Mouse (Mus musculus) adrenal gland, postnatal 4 days (tissue): ENCODE measurements around the gene Mlxip. TPM values are rescaled to one million over a fixed set of nuclear protein-coding genes. Genes with fewer than 3 reads are reported as not detected.

Experiments
- DNase-seq, 2 experiments: peaks; one replicate each; pipeline ENCODE4 v3.0.0; 2021 to 2022; ENCODE audit warnings: low spot score in 2 of 2, mixed read lengths in 2 of 2
- long read RNA-seq, 2 experiments: library from polyadenylated mRNA; stranded (forward); transcript quantifications; one replicate each; pipeline ENCODE4 v2.0.0; 2021
- total RNA-seq, 2 experiments: library from RNA; stranded (reverse); gene quantifications; 2 replicates each; pipeline ENCODE4 v1.2.3; 2021

The Mlxip gene
- 10 to 100 TPM; 30.2 to 35.1 TPM for total RNA-seq
- long read RNA-seq, experiment 1, partial matches to known transcripts, result 0 of 4 reads
- long read RNA-seq, experiment 1, other reads (novel, unspliced or antisense), result 4 of 4 reads
- long read RNA-seq, experiment 2, partial matches to known transcripts, result 0 of 10 reads
- long read RNA-seq, experiment 2, other reads (novel, unspliced or antisense), result 10 of 10 reads

DNA sequence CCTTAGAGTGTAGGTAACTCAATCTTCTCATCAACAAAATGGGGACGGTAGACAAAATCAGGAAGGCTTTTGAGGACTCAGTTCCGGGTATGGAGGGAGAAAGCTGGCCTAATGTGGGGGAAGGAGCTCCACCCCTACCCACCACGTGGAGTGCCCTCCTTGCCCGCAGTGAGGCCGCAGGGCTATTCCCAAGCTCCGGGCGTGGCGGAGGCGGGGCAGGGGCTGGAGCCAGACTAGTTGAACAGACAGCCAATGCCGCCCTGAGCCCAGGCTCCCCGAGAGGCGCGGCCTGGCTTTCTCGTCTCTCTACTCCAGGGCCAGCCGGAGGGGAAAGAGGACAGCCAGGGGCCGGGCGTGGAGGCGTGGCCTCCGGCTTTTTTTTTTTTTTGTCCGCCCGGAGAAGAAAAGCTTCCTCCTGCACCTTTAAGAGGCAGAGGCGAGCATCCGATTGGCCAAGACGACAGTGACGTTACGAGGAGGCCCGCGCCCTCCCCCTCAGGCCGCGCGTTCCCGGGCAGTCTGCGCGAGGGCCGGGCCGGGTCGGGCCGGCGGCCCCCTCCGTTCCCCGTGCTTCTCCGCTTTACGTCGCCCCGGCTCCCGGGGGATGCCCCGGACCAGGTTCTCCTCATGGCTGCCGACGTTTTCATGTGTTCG, at the start of gene Mlxip:
TSS of gene Mlxip (plus strand) at position 496 of the 654 bp plus-strand sequence.
- DNase-seq, result peak; percentile 86 to 91

DNA sequence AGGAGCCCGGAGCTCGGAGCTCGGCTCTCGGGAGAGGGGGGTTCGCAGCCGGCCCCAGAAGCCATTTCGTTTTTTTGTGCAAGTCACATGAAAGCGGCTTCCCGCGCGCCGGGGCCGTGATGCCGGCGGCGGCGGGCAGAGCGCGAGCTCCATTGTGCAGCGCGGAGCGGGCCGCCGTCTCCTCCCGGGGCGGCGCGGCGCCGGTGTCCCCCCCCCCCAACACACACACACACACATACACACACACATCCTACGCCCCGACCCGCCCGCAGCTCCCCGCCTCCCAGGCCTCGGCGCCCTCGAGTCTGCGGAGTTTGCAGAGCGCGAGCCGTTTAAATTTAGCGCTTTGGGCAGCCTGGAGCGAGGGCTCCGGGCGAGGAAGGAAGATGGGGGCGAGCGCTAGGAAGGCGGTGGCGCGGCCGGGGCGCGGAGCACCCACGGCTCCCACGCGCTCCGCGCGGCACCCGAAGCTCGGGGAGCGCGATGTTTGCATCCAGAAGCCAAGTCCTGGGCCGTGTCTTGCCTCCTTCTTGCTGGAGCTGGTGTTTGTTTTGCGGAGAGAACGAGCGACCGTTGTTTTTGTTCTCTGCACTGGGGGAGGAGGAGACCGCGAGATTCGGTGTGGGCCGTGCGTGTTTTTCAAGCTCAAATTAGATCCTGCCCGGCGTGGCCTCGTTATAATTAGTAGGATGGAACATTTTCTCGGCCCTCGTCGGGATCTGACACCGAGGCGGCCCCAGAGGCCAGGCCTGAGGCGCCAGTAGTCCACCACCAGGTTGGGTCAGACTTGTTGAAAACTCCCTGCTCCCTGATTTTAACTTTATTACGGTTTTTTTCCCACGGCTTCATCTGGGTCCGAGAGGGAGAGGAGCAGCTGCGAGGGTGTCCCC, 49.4 kb upstream of the Mlxip start:
- DNase-seq, result peak; percentile 13 to 26

DNA sequence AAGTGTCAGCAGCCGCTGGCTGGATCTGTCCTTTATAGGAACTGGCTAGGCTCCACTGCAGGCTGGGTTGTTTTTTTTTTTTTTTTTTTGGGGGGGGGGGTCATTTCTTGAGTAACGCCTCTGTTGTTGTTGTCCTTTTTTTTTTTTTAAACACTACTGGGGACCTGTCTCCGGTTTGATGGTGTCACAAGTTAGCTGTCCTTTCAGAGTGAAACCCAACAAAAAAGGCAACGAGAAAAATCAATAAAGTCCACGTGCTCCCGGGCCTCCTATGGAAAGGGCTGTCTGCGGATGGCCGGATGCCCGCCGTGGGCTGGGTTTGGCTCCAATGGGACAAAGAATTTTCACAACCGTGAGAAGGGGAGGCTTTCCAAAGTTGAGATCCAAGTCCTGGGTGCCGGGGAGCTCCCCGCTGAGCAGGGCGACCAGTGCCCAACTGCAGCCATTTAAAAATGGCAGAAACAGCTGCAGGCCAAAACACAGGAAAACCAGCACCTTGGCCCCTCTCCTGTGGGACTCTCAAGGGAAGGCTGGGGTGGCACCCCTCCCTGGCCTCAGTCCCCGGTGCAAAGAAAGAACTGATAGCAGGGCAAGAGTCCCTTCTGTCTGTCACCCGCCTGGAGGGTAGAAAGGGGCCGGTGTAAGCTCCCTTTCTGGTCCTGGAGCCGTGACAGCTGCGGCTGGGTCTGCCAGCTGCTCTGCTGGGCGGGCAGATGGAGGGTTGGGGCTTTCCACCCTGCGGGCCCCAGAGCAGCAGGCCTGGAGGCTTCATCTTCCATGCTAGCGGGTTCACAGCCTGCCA, 48.5 kb upstream of the Mlxip start:
- peak; percentile 32 to 62 for DNase-seq

DNA sequence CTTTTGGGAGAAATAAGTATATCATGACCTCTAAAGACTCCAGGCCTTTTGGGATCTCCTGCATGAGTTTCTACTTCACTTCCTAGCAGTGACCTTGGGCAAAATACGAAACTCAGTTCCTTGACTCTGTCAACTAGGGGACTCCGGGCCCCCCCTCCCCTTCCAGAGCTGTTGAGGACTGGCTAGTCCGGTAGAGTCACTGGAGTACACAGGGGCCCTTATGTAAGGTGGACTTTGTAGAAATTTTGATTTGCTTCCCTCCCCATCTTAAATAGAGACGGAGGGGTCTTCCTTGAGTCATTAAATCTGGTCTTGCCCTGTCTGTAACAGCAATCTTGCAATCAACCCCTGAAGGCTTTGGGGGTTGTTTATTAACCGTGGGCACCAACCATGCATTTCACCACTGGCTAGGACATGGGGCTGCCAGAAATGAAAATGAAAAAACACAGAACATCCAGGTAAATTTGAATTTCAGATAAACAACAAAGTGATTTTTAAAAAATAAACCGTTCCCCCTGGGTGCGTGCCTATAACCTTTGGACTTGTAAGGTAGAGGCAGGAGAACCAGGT, 47.8 kb upstream of the Mlxip start:
- DNase-seq, result no peak

DNA sequence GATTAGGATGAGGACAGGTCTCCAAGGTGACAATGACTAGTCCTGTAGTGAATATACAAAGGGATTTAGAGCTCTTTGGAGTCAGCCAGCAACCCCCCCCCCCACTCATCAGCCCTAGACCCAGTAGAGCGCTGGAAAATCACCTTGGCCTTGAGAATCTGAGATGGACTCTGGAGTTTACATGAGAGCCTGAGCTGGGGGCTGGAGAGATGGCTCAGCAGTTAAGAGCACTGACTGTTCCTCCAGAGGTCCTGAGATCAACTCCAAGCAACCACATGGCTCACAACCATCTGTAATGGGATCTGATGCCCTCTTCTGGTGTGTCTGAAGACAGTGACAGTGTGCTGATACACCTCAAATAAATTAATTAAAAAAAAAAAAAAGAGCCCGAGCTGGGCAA, 46.6 kb upstream of the Mlxip start:
- DNase-seq, result no peak

DNA sequence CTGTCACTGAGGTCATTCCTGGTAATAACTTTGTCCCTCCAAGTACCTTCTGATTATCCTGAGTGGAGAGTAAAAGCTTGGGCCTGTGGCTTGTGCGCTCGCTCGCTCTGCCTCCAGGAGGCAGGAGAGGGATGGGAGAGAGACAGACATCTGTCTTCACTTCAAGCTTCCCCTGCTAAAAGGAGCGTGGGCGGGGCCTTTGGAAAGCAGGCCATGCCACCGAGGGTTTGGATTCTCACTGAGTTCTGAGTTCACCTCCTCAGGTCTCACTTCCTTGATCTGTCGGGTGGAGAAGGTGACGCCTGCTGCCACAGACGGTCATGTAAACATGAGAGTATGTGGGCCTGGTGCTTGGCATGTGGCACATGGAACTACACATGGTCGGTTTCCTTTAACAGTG, 44.2 kb upstream of the Mlxip start:
- no peak for DNase-seq

DNA sequence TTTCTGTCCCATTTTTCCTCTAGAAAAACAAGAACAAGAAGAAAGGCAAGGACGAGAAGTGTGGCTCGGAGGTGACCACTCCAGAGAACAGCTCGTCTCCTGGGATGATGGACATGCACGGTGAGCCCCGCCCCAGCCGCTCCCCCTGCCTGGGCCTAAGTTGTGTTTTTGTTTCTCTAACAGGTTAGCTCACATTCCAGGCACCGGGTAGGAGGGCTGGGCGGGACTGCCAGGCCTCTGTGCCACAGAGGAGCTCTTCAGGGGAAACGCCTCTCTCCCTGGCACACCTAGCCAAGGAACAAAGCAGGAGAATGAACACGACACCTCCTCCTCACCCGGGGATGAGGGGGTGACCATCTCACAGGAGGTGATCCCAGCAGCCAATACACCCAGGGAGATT, 38.7 kb upstream of the Mlxip start:
- DNase-seq, result no peak

DNA sequence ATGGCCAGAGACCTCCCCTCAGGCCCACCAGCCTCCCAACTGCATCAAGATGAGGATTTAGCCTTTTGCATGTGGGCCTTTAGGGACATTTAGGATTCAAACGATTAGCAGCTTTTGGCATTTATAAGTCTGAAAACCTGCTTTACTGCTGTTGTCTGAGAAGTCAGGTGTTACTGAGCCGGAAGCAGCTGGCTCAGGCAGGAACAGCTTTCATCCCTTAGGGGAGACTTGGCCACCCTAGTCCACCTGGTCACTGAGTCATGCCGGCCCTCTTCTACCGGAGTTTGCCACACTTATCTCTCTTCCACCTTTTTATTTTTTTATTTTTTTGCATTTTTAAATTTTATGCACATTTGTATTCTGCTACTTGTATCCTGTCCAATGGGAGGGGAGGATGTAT, 37.3 kb upstream of the Mlxip start:
- no peak for DNase-seq

DNA sequence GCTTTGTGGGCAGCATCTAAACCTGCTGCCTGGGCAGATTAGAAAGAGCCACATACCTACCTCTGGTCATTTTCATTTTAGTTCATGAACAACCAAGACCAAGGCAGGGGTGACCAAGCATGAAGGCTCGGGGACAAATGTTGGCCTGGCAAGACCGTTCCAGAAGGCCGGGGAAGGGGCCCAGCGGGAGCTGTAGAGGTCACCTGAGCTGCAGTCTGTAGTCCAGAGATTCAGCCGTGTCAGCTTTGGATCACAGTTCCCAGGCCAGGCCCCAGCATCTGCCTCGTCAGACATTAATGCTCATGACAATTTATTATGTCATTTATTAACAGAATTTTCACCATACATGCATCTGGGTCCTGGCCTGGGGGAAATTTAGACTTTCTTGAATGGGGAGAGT, 35.2 kb upstream of the Mlxip start:
- DNase-seq, result no peak

DNA sequence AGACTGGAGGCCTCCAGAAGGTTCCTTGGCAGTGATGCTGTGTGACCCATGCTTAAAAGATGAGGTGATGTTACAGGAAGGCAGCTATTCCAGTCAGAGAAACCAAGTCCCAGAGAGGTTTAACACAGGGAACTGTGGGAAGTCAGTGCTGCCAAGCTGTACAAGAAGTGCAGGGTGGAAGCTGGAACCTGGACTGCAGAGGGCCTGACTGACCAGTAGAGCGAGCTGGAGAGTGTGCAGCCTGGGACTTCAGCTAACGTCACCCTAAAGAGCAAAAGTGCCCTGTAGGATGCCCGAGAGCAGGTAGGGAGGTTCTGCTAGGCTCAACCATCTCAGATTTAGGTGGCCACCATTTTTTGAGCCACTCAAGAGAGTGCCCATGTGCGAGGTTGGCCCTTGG, 31.7 kb upstream of the Mlxip start:
- no peak for DNase-seq

DNA sequence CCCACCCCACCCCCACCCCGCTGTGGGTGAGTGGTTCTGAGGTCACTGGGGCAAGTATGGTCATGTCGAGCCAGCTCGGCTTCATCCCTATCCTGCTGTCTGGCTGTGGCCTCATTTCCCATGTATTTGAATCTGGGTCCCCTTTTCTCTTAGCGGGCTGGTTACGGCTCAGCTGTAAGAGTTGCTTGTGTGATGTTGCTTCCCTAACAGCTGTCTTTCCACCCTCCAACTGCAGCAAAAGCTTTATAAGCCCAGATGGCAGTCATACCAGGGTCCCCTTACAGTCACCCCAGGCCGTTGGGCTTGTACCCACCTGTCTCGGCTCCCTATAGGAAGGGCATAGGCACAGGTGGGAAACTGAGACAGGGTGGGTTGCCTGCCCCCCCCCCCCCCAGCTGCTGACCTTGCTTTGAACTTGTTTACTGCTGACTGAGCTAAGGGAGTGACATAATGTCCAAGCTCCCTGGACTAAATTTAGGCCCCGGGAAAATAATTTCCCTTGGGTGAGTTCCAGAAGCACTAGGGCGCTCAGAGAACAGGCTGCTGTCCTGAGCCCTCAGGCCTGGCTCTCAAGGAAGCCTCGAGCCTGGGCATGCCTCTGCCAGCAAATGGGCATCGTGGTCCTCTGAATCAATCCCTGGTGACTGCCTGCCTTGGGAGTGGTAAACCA, 30.2 kb upstream of the Mlxip start:
- no peak for DNase-seq

DNA sequence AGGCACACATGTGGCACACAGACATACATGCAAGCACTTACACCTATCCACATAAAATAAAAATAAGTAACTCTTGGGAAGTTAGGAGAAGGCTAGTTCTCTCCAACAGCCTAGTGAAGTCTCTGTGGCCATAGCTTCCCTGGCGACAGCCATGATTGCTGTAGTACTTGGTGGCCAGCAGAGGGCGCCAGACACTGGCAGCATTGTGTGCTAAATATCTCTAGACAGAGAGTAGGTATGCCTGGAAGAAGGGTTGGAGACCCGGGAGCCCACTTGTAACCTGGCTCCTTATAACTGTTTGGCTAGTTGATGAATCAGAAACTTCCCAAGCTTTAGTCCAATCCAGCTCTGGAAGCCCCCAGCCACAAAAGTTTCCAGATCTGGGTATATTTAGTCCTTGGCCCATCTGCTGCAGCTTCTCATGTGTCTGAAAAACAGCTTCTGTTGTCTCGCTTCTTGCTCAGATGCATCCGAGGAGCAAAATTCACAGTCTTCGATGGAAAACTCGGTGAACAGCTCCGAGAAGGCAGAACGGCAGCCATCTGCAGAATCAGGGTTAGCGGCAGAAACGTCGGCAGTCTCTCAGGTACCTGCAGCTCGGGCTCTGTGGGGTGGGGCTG, 25.6 kb upstream of the Mlxip start:
- DNase-seq, result no peak

DNA sequence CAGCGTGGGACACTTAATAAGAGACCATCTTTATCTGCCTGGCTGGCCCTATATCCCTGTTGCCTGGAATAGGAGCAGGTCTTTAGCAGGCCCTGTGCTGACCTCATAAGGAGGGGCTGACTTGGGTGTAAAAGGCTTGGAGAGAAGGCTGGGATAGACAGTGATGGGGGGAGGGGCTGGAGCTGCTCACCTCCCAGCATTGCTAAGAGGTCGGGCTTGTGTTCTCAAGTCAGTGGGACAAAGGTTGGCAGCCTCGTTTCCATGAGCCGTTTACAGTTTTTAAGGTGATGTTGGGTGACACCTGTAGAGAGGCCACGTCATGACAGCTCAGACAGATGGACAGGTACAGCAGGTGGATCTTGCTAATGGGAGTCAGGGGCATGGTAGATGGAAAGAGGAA, 24.5 kb upstream of the Mlxip start:
- no peak for DNase-seq

DNA sequence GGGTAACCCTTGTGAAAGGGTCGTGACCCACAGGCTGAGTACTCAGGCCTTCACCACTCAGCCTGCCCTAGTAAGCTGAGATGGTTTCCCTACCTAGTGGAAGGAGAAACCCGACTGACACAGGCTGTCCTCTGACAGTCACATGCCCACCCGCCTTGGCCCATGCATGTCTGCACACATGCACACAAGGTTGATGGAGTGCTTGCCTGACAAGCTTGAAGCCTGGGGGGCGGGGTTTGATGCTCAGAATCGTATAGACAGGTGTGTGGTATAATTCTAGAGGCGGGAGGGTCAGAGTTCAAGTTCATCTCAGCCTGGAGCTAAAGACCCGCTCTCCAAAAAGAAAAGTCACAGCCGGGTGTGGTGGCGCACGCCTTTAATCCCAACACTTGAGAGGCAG, 19.3 kb upstream of the Mlxip start:
- DNase-seq, result no peak

DNA sequence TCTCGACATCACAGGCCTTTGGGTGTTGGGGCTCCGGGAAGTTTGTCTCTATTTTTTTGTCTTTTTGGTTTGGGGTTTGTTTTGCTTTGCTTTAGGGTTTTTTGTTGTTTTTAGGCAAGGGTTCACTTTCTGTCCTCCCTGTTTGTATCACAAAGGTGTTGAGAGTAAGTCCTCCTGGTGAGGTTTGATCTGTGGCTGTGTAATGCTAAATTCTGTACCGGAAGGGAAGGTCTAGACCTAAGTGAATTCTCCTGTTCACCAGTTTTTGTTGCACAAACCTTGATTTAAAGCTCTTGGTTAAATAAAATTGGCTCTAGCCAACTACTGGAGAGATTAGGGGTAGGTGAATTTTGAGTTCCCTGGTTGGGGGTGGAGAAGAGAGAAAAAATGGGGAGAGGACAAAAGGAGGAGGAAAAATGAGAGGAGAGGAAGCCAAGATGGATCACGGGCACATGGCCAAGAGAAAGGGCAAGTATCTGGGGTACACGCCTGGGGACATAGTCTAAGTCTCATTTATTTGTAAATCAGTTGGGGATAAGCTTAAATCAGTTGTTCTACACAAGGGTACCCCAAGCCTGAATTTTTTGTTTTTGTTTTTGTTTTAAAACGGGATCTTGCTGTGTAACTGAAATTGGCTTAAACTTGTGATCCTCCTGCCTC, 18.7 kb upstream of the Mlxip start:
- DNase-seq, result no peak

DNA sequence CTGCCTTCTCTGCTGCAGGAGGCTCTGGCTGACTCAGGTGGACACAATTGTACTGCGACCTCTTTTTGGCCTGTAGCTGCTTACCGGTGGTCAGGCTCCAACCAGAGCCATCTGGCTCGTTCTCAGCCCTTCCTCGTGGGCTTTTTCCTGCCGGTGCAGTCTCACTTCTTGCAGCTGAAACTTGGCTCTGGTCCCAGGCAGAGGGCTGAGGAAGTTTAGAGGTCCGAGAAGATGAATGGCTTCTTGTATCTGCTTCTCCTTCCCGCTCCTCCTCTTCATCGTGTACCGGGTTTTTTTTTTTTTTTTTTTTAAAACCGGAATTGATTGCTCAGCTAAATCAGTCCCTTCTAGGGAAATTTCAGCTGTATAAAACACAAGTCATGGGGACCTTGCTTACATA, 18.0 kb upstream of the Mlxip start:
- peak in 1 of 2 experiments; percentile 46 for DNase-seq

DNA sequence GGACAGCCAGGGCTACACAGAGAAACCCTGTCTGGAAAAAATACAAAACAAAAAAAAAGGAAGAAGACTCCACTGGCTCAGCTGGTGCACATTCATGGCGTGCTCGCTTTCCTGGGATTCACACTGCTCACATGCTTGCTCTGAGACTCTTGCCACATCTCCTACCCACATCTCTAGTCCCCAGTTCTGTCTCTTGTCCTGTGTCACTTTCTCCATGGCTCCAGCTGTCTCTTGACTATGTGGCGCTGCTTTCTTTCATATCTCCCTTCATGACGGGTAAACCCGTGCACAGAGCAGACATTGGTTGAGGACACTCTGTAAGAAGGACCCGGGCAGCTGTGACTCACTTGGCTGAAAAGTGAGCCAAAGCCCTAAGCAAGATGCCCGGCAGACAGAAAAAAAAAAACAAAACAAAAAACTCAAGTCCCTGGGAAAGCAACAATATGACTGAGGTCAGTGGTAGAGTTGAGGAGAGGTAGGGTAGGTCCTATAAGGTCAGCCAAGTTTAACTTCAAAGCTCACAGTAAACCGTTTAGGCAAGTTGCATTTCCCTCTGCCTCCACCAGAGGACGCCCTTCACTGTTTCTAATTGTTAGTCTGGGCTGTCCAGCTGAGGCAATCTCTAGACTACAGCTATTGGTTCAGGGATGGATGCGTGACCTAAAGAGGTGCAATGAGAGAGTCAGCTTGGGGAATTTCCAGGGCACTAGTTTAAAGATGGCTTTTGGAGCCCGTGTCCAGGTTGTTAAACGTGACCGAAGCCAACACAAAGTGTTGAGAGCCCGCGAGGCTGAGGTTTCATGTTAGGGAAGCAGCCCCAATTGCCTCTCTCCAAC, 17.3 kb upstream of the Mlxip start:
- peak; percentile 57 to 63 for DNase-seq

DNA sequence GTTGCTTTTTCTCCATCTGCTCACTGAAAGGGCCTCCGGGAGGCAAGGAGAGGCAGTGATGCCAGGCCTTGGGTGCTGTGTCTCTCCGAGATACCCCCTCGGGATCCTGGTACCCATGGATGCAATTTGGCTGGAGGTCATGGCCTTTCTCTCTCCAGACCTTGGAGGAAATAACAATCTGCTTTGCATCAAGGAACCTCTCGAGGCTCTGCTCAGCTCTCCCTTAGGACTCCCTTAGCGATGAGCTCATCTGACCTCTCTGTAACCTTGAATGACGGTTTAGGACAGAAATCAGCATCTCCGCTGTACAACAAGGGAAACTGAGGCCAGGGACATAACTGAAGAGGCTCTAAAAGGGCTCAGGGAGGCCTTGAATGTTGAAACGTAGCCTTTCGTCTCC, 15.9 kb upstream of the Mlxip start:
- DNase-seq, result no peak

DNA sequence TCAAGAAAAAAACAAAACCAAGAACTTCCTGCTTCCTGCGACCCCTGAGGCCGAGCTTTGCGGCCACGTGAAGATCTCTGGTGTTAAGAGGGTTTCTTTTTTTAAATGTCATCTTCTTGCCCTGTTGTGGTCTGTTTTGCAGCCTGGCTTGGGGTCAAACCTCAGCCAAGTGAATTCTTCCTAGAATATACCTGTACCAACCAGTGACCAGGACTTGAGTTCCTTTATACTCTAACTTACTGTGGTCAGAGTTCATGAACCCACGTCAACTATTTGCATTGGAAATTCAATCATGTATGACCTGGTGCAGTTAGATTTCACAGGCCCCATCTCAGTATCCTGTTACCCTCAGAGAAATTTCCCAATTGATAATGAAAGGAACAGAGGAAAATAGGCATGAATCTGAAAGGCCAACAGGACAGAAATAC, 15.1 kb upstream of the Mlxip start:
- DNase-seq, result no peak
